Mouse (Mus musculus) lung, adult 10 weeks (tissue): ENCODE measurements around the gene Herc3. TPM values are rescaled to one million over a fixed set of nuclear protein-coding genes. Genes with fewer than 3 reads are reported as not detected.

Source experiments
- polyA plus RNA-seq: library from polyadenylated mRNA; stranded (reverse); fragments of 350-450 nt; fragmentation: Illumina TruSeq; extraction: RNeasy Lipid Tissue Mini Kit (QIAGEN cat#74804); gene quantifications from one replicate; pipeline ENCODE4 v1.2.3, GENCODE M21; 2014; ENCODE audit warnings: low read depth, low replicate concordance; ENCODE audit not compliant: insufficient read depth

Herc3 gene
- polyA plus RNA-seq = 3.9 TPM

DNA sequence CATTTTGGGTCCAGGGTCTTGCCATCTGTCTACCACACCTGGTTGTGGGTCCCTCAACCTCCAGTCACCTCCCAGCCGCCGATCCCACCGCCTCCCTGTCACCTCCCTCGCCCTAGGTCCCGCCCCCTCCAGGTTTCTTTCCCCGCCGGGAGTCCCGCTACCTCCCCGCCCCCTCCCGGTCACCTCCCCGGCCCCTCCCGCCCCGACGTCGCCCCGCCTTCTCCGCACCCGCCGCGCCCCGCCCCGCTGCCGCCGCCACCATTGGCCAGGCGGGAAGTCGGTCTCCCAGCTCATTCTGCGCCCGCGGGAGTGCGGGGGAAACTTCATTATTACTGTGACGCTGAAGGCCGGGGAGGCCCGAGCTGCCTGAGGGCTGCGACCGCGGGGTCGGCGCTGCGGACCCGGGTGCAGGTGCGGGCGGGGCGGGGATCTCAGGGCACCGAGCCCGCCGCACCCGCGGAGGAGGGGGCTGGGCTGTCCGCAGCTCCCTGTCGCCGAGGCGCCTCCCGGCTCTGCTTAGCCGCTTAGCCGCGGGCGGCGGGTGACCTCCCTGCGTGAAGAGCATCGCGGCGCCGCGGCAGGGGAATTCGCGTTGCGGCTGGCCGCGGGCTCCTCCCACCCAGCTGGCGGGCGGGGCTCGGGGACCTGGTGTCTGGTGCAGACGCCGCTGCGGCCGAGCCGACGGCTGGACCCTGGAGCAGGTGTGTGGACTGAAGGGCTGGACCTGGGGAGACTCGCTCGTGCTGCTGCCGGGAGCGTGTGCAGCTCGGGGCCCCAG lies at the start of gene Herc3:
Gene Herc3 (plus strand): TSS at position 234 of the 778 bp plus-strand sequence.

DNA sequence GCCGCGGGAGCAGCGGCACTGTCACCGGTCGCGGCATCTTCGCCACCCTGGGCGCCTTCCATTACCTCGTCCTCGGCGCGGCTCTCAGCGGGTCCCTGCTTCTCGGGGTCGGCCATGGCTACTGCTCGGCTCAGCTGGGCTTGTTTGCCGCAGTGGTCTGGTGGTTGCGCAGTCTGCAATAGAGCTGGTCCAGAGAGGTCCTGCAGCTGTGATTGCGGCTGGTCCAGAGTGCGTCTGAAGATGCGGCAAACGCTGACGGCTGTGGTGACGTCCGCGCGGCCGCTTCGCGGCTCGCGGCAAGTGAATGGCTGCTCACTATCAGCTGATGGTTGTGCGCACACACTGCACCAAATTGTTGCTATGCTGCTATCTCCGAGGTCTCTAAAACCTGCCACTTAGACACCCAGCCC lies 75.6 kb downstream of the Herc3 start, which contains the start of gene Nap1l5:
Gene Nap1l5 (minus strand): TSS at position 225 of the 410 bp plus-strand sequence.

Other genes with a start within 250 kb of the Herc3 start
- 17.0 TPM for gene Abcg2, start 246.9 kb upstream of the Herc3 start, polyA plus RNA-seq
- gene Nap1l5, start 75.6 kb downstream of the Herc3 start, polyA plus RNA-seq = 1.0 TPM
- 9.8 TPM for gene Fam13a, start 193.1 kb downstream of the Herc3 start, polyA plus RNA-seq